Mouse (Mus musculus) kidney, adult 2 months (tissue): Measurements from ENCODE around the gene Micu1.

ENCODE experiments used
- CTCF ChIP-seq: fragments of 200-500 bp; conservative IDR thresholded peaks from 2 replicates; pipeline ENCODE4 v1.5.1; 2011; ENCODE audit warnings: low read depth, mild to moderate bottlenecking, control low read depth, low read length, moderate library complexity, mixed read lengths; ENCODE audit not compliant: insufficient read depth, insufficient read length
- POLR2A ChIP-seq: fragments of 200-500 bp; IDR thresholded peaks from one replicate; pipeline ENCODE4 v1.6.1; 2011; ENCODE audit warnings: low read depth, low read length, control low read depth

- TF ChIP-seq POLR2A = no peak
- TF ChIP-seq CTCF = no peak
Measured at GRCm38 (mm10) chr10:59800159-59800558, 97.9 kb downstream of the Micu1 start.
